Mouse (Mus musculus): ENCODE results near the gene Fxyd5. TPM values are rescaled to one million over a fixed set of nuclear protein-coding genes. Genes with fewer than 3 reads are reported as not detected.

Fxyd5 gene
- polyA plus RNA-seq, 1 experiment from 2014 or later: 24.8 TPM

DNA sequence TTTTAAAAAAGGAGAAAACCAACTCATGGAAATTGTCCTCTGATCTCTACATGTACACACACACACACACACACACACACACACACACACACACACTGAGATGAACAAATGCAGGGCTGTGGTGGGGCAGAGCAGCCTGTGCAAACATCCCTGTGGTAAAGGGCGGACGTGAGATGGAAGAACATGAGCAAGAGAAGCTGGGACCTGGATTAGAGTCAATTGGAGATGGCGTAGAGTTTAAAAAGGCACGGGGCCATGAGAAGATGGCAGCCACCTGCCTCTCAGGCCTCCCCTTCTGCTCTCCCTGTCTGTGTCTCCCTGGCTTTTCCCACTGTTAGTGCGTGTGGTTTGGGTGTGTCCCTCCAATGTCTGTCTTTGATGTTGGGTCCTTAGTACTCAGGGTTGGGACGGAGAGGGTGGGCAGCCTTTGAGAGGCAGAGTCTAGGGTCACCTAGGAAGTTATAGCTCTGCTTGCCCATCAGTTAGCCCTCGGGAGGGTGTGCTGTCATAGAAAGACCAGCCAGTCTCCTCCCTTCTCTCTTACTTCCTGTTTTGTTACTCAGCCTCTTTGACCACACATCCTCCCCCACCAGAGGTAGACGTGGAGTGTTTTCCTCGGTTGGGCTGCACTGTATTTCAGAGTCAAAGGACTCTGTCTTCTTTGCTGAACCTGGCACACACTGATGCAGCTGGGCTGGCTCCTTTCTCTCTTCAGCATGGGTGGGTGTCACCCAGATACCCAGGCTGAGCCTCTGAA is 8.7 kb downstream of the Fxyd5 start:
- WGBS: 73% methylated on average over 9 of the region's 9 CpGs
- Histone ChIP-seq H3K4me2 (no peak overlapping the region), H3K9ac (no peak overlapping the region), H3K4me3 (no peak overlapping the region), H3K27me3 (replicated peaks) (no peaks in the 10 kb centered on the region), H3K36me3 (replicated peaks) (no peaks in the 10 kb centered on the region), H3K4me1 (no peaks in the 10 kb centered on the region), H3K9me3 (no peaks in the 10 kb centered on the region), H3K27ac (no peak overlapping the region)
- ATAC-seq (replicated peaks): no peak

DNA sequence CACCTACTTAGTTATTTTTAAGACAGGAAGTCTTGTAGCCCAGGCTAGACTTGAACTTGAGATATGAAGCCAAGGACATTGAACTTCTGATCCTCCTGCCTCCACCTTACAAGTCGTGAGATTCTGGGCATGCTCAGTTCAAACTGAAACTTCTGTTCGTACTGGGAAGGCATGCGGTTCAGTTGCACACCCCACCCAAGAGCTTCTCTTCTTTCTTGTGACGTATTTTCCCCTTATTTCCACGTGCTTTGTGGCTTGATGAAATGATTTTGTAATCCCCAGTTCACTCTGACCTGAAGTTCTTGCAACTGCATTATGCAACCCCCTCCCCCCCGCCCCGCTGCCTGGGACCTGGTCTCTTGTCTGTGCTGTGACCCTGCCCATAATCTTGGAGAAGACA is 10.6 kb downstream of the Fxyd5 start:
- Histone ChIP-seq H3K27ac (no peak overlapping the region), H3K9me3 (no peaks in the 10 kb centered on the region), H3K27me3 (replicated peaks) (no peaks in the 10 kb centered on the region), H3K4me1 (no peaks in the 10 kb centered on the region), H3K9ac (no peak overlapping the region), H3K4me3 (no peak overlapping the region), H3K4me2 (no peak overlapping the region), H3K36me3 (replicated peaks) (no peaks in the 10 kb centered on the region)
- 80% methylated on average over 7 of the region's 7 CpGs for WGBS
- no peak for ATAC-seq (replicated peaks)

DNA sequence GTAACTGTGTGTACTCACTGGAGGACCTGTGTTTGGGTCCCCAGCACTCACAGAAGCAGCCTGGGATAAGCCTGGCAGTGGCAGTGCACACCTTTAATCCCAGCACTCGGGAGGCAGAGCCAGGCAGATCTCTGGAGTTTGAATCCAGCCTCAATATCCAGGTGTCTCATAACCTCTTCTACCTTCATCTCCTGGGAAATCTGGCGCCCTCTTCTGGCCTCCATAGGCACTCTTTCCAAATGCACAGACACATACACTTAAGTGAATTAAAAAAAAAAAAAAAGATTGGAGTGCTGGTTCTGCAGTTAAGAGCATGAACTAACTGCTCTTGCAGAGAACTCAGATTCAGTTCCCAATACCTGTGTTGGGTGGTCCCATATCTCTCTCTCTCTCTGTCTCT is 11.6 kb downstream of the Fxyd5 start:
- no peak overlapping the region for H3K4me2 ChIP-seq
- no peaks in the 10 kb centered on the region for H3K27me3 ChIP-seq (replicated peaks)
- no peak overlapping the region for H3K4me3 ChIP-seq
- 65% methylated on average over 2 of the region's 2 CpGs for WGBS
- H3K27ac ChIP-seq: no peak overlapping the region
- no peaks in the 10 kb centered on the region for H3K4me1 ChIP-seq
- no peaks in the 10 kb centered on the region for H3K36me3 ChIP-seq (replicated peaks)
- ATAC-seq (replicated peaks): no peak
- no peaks in the 10 kb centered on the region for H3K9me3 ChIP-seq
- no peak overlapping the region for H3K9ac ChIP-seq

DNA sequence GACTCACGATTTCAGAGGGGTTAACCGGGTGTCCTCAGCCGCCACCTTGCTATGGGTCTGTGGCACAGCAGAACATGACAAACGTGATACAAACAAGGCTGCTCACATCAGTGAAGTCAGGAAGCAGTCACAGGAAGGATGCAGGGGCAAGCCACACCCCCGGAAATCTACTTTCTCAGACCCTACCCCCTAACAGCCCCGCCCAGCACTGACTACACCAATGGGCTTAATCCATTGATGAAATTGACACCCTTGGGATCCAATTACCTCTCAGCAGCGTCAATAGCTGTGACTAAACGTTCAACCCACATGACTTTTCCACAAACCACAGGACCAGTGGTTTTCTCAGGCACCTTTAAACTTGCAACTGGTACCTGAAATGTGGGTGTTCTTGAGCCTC is 13.7 kb downstream of the Fxyd5 start:
- Histone ChIP-seq H3K4me1 (no peaks in the 10 kb centered on the region), H3K9me3 (no peaks in the 10 kb centered on the region), H3K36me3 (replicated peaks) (no peaks in the 10 kb centered on the region), H3K9ac (no peak overlapping the region), H3K4me3 (no peak overlapping the region), H3K27ac (no peak overlapping the region), H3K4me2 (no peak overlapping the region), H3K27me3 (replicated peaks) (no peaks in the 10 kb centered on the region)
- 82% methylated on average over 8 of the region's 8 CpGs for WGBS
- ATAC-seq (replicated peaks): no peak

DNA sequence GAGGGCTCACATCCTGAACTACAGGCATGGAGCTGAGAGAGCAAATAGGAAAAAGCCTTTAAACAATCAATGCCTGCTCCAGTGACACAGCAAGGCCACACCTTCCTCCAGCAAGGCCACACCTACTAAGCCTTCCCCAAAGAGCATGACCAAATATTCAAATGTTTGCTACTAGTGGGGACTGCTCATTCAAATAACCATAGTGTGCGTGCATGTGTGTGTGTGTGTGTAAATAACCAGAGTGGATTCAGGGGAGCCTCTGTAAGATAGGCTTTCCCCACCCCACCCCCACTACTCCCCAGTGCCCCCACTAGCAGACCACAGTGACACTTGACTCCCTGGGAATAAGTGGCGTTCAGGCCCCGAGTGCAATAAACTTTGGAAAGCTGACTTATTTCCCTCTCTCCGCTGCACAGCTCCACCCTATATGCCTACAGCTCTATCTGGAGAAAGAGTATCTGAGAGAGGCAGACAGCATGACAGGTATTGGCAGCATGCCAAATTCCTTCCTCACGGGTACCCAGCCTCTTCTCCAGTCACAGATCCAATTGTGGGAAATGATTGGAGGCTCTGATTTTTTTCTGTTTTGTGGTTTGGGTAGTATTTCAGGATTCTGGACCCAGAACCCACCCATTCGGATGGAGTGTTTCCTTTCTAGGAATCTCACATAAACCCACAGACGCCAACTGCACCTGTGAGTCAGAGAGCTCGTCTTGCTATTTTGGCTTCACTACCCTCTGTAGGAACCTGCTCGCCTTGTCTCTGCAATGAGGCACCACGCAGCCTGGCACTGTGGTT is 25.0 kb downstream of the Fxyd5 start:
- WGBS: 64% methylated on average over 10 of the region's 10 CpGs
- Histone ChIP-seq H3K4me1 (peaks cover 4% of the 10 kb centered on the region; the same call in 1 of the 2 replicates), H3K27me3 (replicated peaks) (no peaks in the 10 kb centered on the region), H3K27ac (no peak overlapping the region), H3K9me3 (no peaks in the 10 kb centered on the region), H3K36me3 (replicated peaks) (no peaks in the 10 kb centered on the region), H3K9ac (no peak overlapping the region), H3K4me2 (no peak overlapping the region), H3K4me3 (no peak overlapping the region)
- ATAC-seq (replicated peaks): no peak

DNA sequence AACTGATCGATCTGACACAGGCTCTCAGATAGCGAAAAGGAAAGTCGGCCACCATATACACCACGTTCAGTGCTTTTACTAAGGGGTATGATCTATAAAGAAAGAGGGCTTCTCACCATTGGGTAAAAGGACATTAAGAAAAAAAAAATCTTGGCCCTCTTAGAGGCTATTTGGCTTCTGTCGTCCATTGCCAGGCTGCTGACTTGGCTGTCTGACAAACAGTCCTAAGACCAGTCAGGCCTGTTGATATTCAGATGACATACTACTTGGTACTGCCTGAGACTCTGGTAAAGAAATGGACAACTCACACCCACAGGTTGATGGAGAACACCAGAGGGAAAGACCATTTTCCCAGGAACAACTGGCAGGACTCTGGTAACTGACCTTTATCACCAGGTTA is 29.3 kb downstream of the Fxyd5 start:
- ATAC-seq (replicated peaks): no peak
- H3K4me3 ChIP-seq: no peak overlapping the region
- H3K27me3 ChIP-seq (replicated peaks): no peaks in the 10 kb centered on the region
- no peak overlapping the region for H3K4me2 ChIP-seq
- 74% methylated on average over 5 of the region's 5 CpGs for WGBS
- H3K9ac ChIP-seq: no peak overlapping the region
- no peaks in the 10 kb centered on the region for H3K36me3 ChIP-seq (replicated peaks)
- H3K27ac ChIP-seq: no peak overlapping the region
- no peaks in the 10 kb centered on the region for H3K9me3 ChIP-seq
- peaks cover 4% of the 10 kb centered on the region; the same call in 1 of the 2 replicates for H3K4me1 ChIP-seq

DNA sequence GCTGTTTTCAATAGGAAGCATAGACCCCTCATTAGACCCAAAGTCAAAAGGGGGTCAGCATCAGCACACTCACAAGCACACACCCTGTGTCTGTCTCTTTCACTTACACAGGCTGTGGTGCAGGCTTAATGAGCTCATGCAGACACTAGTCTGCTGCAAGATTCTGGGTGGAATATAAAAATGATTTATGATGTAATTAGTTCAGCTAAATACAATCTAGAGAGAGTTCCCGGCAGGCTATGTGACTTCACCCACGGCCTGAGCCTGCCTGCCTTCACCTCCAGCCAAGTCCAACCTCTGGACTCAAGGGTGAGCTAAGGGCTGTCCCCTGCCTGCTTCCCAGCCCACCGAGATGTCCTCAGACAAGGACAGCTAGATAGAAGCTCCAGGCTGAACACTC is 33.4 kb downstream of the Fxyd5 start:
- no peaks in the 10 kb centered on the region for H3K27me3 ChIP-seq (replicated peaks)
- 79% methylated on average over 3 of the region's 3 CpGs for WGBS
- H3K4me2 ChIP-seq: no peak overlapping the region
- no peak overlapping the region for H3K9ac ChIP-seq
- H3K36me3 ChIP-seq (replicated peaks): no peaks in the 10 kb centered on the region
- H3K4me1 ChIP-seq: no peaks in the 10 kb centered on the region
- H3K27ac ChIP-seq: no peak overlapping the region
- H3K4me3 ChIP-seq: no peak overlapping the region
- no peak for ATAC-seq (replicated peaks)
- H3K9me3 ChIP-seq: no peaks in the 10 kb centered on the region

DNA sequence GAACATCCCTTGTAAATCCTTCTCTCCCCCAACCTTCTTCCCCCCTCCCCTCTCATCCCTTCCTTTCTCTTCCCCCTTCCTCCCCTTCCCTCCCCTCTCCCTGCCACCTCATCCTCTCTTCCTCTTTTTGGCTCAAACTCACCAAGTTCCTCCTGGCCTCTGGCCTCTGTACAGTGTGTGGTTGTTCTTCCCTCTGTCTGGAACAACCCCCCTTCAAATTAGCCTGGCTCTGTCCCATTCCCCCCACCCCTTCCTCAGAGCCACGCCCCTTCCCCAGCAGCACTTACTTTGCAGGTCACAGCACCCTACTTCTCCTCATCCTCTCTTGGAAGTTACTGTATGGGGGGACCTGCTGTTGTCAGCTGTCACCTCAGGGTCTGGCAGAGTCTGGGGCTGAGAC is 34.1 kb downstream of the Fxyd5 start:
- Histone ChIP-seq H3K36me3 (replicated peaks) (no peaks in the 10 kb centered on the region), H3K4me2 (no peak overlapping the region), H3K9ac (no peak overlapping the region), H3K4me1 (no peaks in the 10 kb centered on the region), H3K27ac (no peak overlapping the region), H3K27me3 (replicated peaks) (no peaks in the 10 kb centered on the region), H3K9me3 (no peaks in the 10 kb centered on the region), H3K4me3 (no peak overlapping the region)
- ATAC-seq (replicated peaks): no peak
- 65% methylated on average over 1 of the region's 1 CpGs for WGBS

DNA sequence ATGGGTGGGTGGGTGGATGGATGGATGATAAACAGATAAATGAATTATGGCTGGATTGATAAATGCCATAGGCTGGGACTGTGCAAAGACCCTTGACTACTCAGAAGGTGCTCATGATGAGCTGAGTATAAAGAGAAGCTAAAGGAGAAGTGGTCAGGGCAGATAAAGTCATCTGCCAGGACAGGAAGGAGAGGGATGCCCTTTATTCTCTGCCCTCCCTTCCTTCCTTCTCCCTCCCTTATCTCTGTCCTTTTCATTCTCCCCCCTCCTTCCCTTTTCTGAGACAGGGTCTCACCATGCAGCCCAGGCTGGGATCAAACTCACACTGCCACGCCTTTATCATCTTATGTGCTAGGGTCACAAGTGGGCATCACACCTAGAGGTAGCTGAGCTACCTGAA is 34.5 kb downstream of the Fxyd5 start:
- Histone ChIP-seq H3K9ac (no peak overlapping the region), H3K27me3 (replicated peaks) (no peaks in the 10 kb centered on the region), H3K4me1 (no peaks in the 10 kb centered on the region), H3K27ac (no peak overlapping the region), H3K9me3 (no peaks in the 10 kb centered on the region), H3K4me2 (no peak overlapping the region), H3K4me3 (no peak overlapping the region), H3K36me3 (replicated peaks) (no peaks in the 10 kb centered on the region)
- 79% methylated on average over 1 of the region's 1 CpGs for WGBS
- no peak for ATAC-seq (replicated peaks)

DNA sequence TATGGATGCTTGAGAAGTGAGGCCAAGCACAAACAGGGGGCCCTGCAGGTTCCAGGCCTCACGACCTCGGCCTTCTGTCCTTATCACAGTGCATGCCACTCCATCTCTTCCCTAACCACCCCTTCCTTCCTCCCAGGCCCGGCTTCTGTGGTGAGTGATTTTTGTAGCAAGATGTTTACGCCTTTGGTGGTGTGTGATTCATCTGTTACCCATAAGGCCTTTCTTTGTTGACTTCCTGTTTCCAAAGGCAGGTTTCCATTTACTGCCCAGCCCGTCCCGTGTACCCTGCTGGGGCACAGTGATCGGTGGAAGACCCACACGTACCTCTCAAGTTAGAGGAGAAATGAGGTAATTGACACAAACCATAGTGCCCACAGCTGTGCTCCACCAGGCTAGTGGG is 39.6 kb downstream of the Fxyd5 start:
- H3K4me1 ChIP-seq: no peaks in the 10 kb centered on the region
- H3K4me3 ChIP-seq: no peak overlapping the region
- no peak for ATAC-seq (replicated peaks)
- H3K4me2 ChIP-seq: no peak overlapping the region
- no peaks in the 10 kb centered on the region for H3K9me3 ChIP-seq
- no peaks in the 10 kb centered on the region for H3K36me3 ChIP-seq (replicated peaks)
- H3K27me3 ChIP-seq (replicated peaks): no peaks in the 10 kb centered on the region
- H3K9ac ChIP-seq: no peak overlapping the region
- 88% methylated on average over 8 of the region's 8 CpGs for WGBS
- no peak overlapping the region for H3K27ac ChIP-seq

DNA sequence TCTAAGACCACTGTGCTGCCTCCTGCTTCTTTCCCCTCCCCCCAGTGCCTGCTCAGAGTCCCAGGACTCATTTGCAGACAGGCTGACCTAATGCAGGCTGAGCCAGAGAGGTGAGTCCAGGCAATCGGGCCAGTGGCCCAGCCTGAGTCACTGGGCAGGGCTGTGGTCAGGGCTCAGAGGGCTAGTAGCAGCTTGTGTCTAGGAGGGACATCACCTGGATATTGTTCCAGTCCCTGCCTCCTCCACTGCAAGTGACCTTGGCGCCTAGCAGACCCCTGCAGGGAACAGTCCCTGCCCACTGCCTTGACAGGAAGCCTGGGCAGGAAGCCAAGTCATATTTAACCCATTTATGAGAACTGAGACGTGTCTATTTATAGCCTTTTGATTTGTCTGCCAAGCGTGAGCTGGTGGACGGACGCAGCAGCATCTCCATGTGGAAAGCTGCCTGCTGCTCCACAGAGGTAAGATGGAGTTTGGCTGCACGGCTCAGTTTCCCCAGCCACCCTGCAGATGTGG is 41.7 kb downstream of the Fxyd5 start:
- no peak overlapping the region for H3K4me2 ChIP-seq
- no peaks in the 10 kb centered on the region for H3K9me3 ChIP-seq
- no peak overlapping the region for H3K27ac ChIP-seq
- H3K9ac ChIP-seq: no peak overlapping the region
- no peaks in the 10 kb centered on the region for H3K36me3 ChIP-seq (replicated peaks)
- H3K4me1 ChIP-seq: no peaks in the 10 kb centered on the region
- H3K27me3 ChIP-seq (replicated peaks): no peaks in the 10 kb centered on the region
- no peak for ATAC-seq (replicated peaks)
- 56% methylated on average over 7 of the region's 7 CpGs for WGBS
- no peak overlapping the region for H3K4me3 ChIP-seq

DNA sequence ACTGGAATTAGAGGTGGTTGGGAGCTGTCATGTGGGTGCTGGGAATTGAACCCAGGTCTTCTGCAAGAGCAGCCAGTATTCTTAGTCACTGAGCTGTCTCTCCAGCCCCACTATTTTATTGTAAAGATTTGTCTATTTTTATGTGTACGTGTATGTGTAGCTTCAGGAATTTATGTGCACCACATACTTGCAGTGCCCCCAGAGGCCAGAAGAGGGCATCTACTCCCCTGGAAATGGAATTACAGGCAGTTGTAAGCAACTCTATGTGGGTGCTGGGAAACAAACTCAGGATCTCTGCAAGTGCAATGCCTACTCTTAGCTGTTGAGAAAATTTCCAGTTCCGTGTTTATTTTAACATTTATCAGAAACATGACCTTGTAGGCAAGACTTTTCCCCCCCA is 45.8 kb downstream of the Fxyd5 start:
- Histone ChIP-seq H3K9me3 (no peaks in the 10 kb centered on the region), H3K27me3 (replicated peaks) (no peaks in the 10 kb centered on the region), H3K27ac (no peak overlapping the region), H3K36me3 (replicated peaks) (no peaks in the 10 kb centered on the region), H3K4me2 (no peak overlapping the region), H3K9ac (no peak overlapping the region), H3K4me3 (no peak overlapping the region), H3K4me1 (no peaks in the 10 kb centered on the region)
- no peak for ATAC-seq (replicated peaks)
- WGBS: 89% methylated on average over 2 of the region's 2 CpGs

DNA sequence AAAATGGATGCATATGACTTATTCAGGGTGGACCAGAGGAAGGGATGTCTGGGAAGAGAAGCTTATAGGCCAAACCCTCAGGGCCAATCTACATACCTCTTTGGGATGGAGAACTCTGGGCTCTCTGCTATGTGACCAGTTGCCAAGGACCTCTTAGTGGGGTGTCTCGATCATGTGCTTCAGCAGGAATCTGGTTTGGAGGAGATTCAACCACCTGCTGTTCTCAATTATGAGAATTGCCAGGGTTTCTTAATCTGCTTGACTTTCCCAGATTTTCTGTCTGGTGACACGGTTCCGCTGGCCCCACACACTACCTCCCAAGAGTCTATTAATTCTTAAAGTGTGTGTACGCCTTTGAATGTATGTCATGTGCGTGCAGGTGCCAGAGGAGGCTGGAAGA is 48.3 kb downstream of the Fxyd5 start:
- Histone ChIP-seq H3K27me3 (replicated peaks) (no peaks in the 10 kb centered on the region), H3K4me1 (no peaks in the 10 kb centered on the region), H3K9ac (no peak overlapping the region), H3K4me3 (no peak overlapping the region), H3K27ac (no peak overlapping the region), H3K36me3 (replicated peaks) (no peaks in the 10 kb centered on the region), H3K9me3 (no peaks in the 10 kb centered on the region), H3K4me2 (no peak overlapping the region)
- 85% methylated on average over 5 of the region's 5 CpGs for WGBS
- ATAC-seq (replicated peaks): no peak

Measured in midbrain, embryonic 15.5 days (tissue).